Mouse (Mus musculus): ENCODE results near the gene Calr4. TPM values are rescaled to one million over a fixed set of nuclear protein-coding genes. Genes with fewer than 3 reads are reported as not detected.

Calr4 gene
- polyA plus RNA-seq, 1 experiment from 2014 or later = 1.7 TPM

- 66% methylated on average over 24 of the region's 24 CpGs for WGBS
- ATAC-seq (ENCODE audit: low FRiP score) = no peak
- Histone ChIP-seq H3K4me1 (peaks cover 31% of the 10 kb centered on the region), H3K27ac (replicated peaks) (no peak overlapping the region), H3K27me3 (replicated peaks) (no peaks in the 10 kb centered on the region), H3K4me2 (no peak overlapping the region), H3K4me3 (replicated peaks) (no peak overlapping the region), H3K9ac (replicated peaks) (no peak overlapping the region), H3K36me3 (no peaks in the 10 kb centered on the region), H3K9me3 (replicated peaks) (no peaks in the 10 kb centered on the region)
Observed at GRCm38 (mm10) chr4:109238428-109239268, 4.4 kb downstream of the Calr4 start.

- no peak for ATAC-seq (ENCODE audit: low FRiP score)
- no peaks in the 10 kb centered on the region for H3K9me3 ChIP-seq (replicated peaks)
- no peaks in the 10 kb centered on the region for H3K36me3 ChIP-seq
- no peaks in the 10 kb centered on the region for H3K27me3 ChIP-seq (replicated peaks)
- H3K4me2 ChIP-seq = no peak overlapping the region
- peaks cover 18% of the 10 kb centered on the region for H3K4me1 ChIP-seq
- H3K9ac ChIP-seq (replicated peaks) = no peak overlapping the region
- no peak overlapping the region for H3K4me3 ChIP-seq (replicated peaks)
- H3K27ac ChIP-seq (replicated peaks) = no peak overlapping the region
Observed at GRCm38 (mm10) chr4:109241221-109241620, 6.9 kb downstream of the Calr4 start.

GRCm38 (mm10) chr4:109241934-109242333 lies 7.6 kb downstream of the Calr4 start:
- Histone ChIP-seq H3K9ac (replicated peaks) (no peak overlapping the region), H3K27me3 (replicated peaks) (no peaks in the 10 kb centered on the region), H3K36me3 (no peaks in the 10 kb centered on the region), H3K27ac (replicated peaks) (no peak overlapping the region), H3K9me3 (replicated peaks) (no peaks in the 10 kb centered on the region), H3K4me2 (no peak overlapping the region), H3K4me3 (replicated peaks) (no peak overlapping the region), H3K4me1 (peaks cover 11% of the 10 kb centered on the region)
- WGBS = 41% methylated on average over 4 of the region's 4 CpGs
- ATAC-seq (ENCODE audit: low FRiP score) = no peak

GRCm38 (mm10) chr4:109244506-109244905 lies 10.2 kb downstream of the Calr4 start:
- ATAC-seq (ENCODE audit: low FRiP score) = no peak
- H3K4me3 ChIP-seq (replicated peaks) = no peak overlapping the region
- no peak overlapping the region for H3K27ac ChIP-seq (replicated peaks)
- H3K4me1 ChIP-seq = peaks cover 8% of the 10 kb centered on the region; the same call in 1 of the 2 replicates
- no peaks in the 10 kb centered on the region for H3K36me3 ChIP-seq
- H3K9ac ChIP-seq (replicated peaks) = no peak overlapping the region
- H3K4me2 ChIP-seq = no peak overlapping the region
- H3K9me3 ChIP-seq (replicated peaks) = no peaks in the 10 kb centered on the region
- 88% methylated on average over 7 of the region's 7 CpGs for WGBS
- H3K27me3 ChIP-seq (replicated peaks) = no peaks in the 10 kb centered on the region

- Histone ChIP-seq H3K36me3 (no peaks in the 10 kb centered on the region), H3K4me3 (replicated peaks) (no peak overlapping the region), H3K4me1 (peaks cover 8% of the 10 kb centered on the region; the same call in 1 of the 2 replicates), H3K4me2 (no peak overlapping the region), H3K27me3 (replicated peaks) (no peaks in the 10 kb centered on the region), H3K9me3 (replicated peaks) (no peaks in the 10 kb centered on the region), H3K27ac (replicated peaks) (no peak overlapping the region), H3K9ac (replicated peaks) (no peak overlapping the region)
- WGBS = 87% methylated on average over 6 of the region's 6 CpGs
- ATAC-seq (ENCODE audit: low FRiP score) = no peak
Observed at GRCm38 (mm10) chr4:109245016-109245620, 10.8 kb downstream of the Calr4 start.

GRCm38 (mm10) chr4:109251605-109252004 lies 17.3 kb downstream of the Calr4 start:
- ATAC-seq (ENCODE audit: low FRiP score) = no peak
- Histone ChIP-seq H3K36me3 (no peaks in the 10 kb centered on the region), H3K9me3 (replicated peaks) (no peaks in the 10 kb centered on the region), H3K27ac (replicated peaks) (no peak overlapping the region), H3K4me3 (replicated peaks) (no peak overlapping the region), H3K4me1 (no peaks in the 10 kb centered on the region), H3K9ac (replicated peaks) (no peak overlapping the region), H3K4me2 (no peak overlapping the region), H3K27me3 (replicated peaks) (no peaks in the 10 kb centered on the region)
- 43% methylated on average over 3 of the region's 3 CpGs for WGBS

- Histone ChIP-seq H3K27ac (replicated peaks) (no peak overlapping the region), H3K27me3 (replicated peaks) (no peaks in the 10 kb centered on the region), H3K4me3 (replicated peaks) (no peak overlapping the region), H3K4me1 (no peaks in the 10 kb centered on the region), H3K4me2 (no peak overlapping the region), H3K9me3 (replicated peaks) (no peaks in the 10 kb centered on the region), H3K36me3 (no peaks in the 10 kb centered on the region), H3K9ac (replicated peaks) (no peak overlapping the region)
- ATAC-seq (ENCODE audit: low FRiP score) = no peak
- WGBS = 84% methylated on average over 4 of the region's 4 CpGs
Observed at GRCm38 (mm10) chr4:109252199-109252598, 17.9 kb downstream of the Calr4 start.

GRCm38 (mm10) chr4:109253664-109254151 lies 19.4 kb downstream of the Calr4 start:
- no peaks in the 10 kb centered on the region for H3K4me1 ChIP-seq
- H3K4me3 ChIP-seq (replicated peaks) = no peak overlapping the region
- no peaks in the 10 kb centered on the region for H3K9me3 ChIP-seq (replicated peaks)
- ATAC-seq (ENCODE audit: low FRiP score) = no peak
- H3K27me3 ChIP-seq (replicated peaks) = no peaks in the 10 kb centered on the region
- H3K36me3 ChIP-seq = no peaks in the 10 kb centered on the region
- H3K27ac ChIP-seq (replicated peaks) = no peak overlapping the region
- H3K4me2 ChIP-seq = no peak overlapping the region
- WGBS = 75% methylated on average over 11 of the region's 11 CpGs
- no peak overlapping the region for H3K9ac ChIP-seq (replicated peaks)

GRCm38 (mm10) chr4:109254511-109254910 lies 20.2 kb downstream of the Calr4 start:
- 88% methylated on average over 5 of the region's 5 CpGs for WGBS
- ATAC-seq (ENCODE audit: low FRiP score) = no peak
- H3K36me3 ChIP-seq = no peaks in the 10 kb centered on the region
- H3K27me3 ChIP-seq (replicated peaks) = no peaks in the 10 kb centered on the region
- no peaks in the 10 kb centered on the region for H3K9me3 ChIP-seq (replicated peaks)
- H3K4me1 ChIP-seq = no peaks in the 10 kb centered on the region
- no peak overlapping the region for H3K27ac ChIP-seq (replicated peaks)
- no peak overlapping the region for H3K4me3 ChIP-seq (replicated peaks)
- no peak overlapping the region for H3K9ac ChIP-seq (replicated peaks)
- no peak overlapping the region for H3K4me2 ChIP-seq

- Histone ChIP-seq H3K4me1 (no peaks in the 10 kb centered on the region), H3K9me3 (replicated peaks) (no peaks in the 10 kb centered on the region), H3K9ac (replicated peaks) (no peak overlapping the region), H3K36me3 (no peaks in the 10 kb centered on the region), H3K4me3 (replicated peaks) (no peak overlapping the region), H3K27me3 (replicated peaks) (no peaks in the 10 kb centered on the region), H3K27ac (replicated peaks) (no peak overlapping the region), H3K4me2 (no peak overlapping the region)
- WGBS = 82% methylated on average over 2 of the region's 2 CpGs
- ATAC-seq (ENCODE audit: low FRiP score) = no peak
Observed at GRCm38 (mm10) chr4:109255321-109255720, 21.0 kb downstream of the Calr4 start.

- Histone ChIP-seq H3K4me3 (replicated peaks) (no peak overlapping the region), H3K4me1 (no peaks in the 10 kb centered on the region), H3K27ac (replicated peaks) (no peak overlapping the region), H3K4me2 (no peak overlapping the region), H3K9ac (replicated peaks) (no peak overlapping the region), H3K27me3 (replicated peaks) (no peaks in the 10 kb centered on the region), H3K9me3 (replicated peaks) (no peaks in the 10 kb centered on the region), H3K36me3 (no peaks in the 10 kb centered on the region)
- 87% methylated on average over 11 of the region's 11 CpGs for WGBS
- no peak for ATAC-seq (ENCODE audit: low FRiP score)
Observed at GRCm38 (mm10) chr4:109255727-109256417, 21.6 kb downstream of the Calr4 start.

GRCm38 (mm10) chr4:109256791-109257190 lies 22.5 kb downstream of the Calr4 start:
- Histone ChIP-seq H3K9me3 (replicated peaks) (no peaks in the 10 kb centered on the region), H3K27me3 (replicated peaks) (no peaks in the 10 kb centered on the region), H3K4me2 (no peak overlapping the region), H3K9ac (replicated peaks) (no peak overlapping the region), H3K27ac (replicated peaks) (no peak overlapping the region), H3K4me3 (replicated peaks) (no peak overlapping the region), H3K4me1 (no peaks in the 10 kb centered on the region), H3K36me3 (no peaks in the 10 kb centered on the region)
- ATAC-seq (ENCODE audit: low FRiP score) = no peak
- 84% methylated on average over 6 of the region's 6 CpGs for WGBS

Measured in neural tube, embryonic 15.5 days (tissue).